8 mouse cellular contexts compared by ENCODE assay signal in genomic region chr2:119327942-119328526, GRCm38 (mm10). TPM values are rescaled to one million over a fixed set of nuclear protein-coding genes. Genes with fewer than 3 reads are reported as not detected.
A peak's percentile ranks its signal among the peaks of the same experiment; 100 is the strongest.
DNase-seq lines count a peak whose midpoint lies in the region; ATAC-seq and TF ChIP-seq lines count a peak whose summit lies in the region.
"Had no signal": no experiment of that assay in that cellular context is flagged by ENCODE, and none has a peak within 500 bp of the region (broad histone marks: within the 10 kb centered on the region; RNA-seq: fewer than 3 reads in every experiment).

No protein-coding gene starts in this region.

- H3K36me3 ChIP-seq in forebrain, embryonic 14.5 days (ENCODE audit: control insufficient read depth, insufficient read depth, low read length) = no peaks in the 10 kb centered on the region
- H3K36me3 ChIP-seq in intestine, embryonic 16.5 days (ENCODE audit: control insufficient read depth, insufficient read depth, low read length) = no peaks in the 10 kb centered on the region

- H3K4me1 ChIP-seq in forebrain, embryonic 14.5 days (ENCODE audit: control insufficient read depth, insufficient read depth, low read length) = peaks cover 25% of the 10 kb centered on the region
- peaks cover 28% of the 10 kb centered on the region for H3K4me1 ChIP-seq in intestine, embryonic 16.5 days (ENCODE audit: control insufficient read depth, insufficient read depth, low read length)
- peaks cover 36% of the 10 kb centered on the region for H3K4me1 ChIP-seq in olfactory bulb, adult 2 months (ENCODE audit: control insufficient read depth, insufficient read depth, low read length)

- WGBS in forebrain, embryonic 14.5 days = 17% methylated on average over 11 of the region's 11 CpGs
- 38% methylated on average over 11 of the region's 11 CpGs for WGBS in intestine, embryonic 16.5 days
- 57% methylated on average over 11 of the region's 11 CpGs for WGBS in olfactory bulb, adult 2 months

- no peak overlapping the region for H3K27ac ChIP-seq in left cerebral cortex, adult 2 months
- H3K27ac ChIP-seq in forebrain, embryonic 14.5 days (ENCODE audit: low read depth, low read length) = no peak overlapping the region
- H3K27ac ChIP-seq in intestine, embryonic 16.5 days (ENCODE audit: low read length) = 0 out of 2 replicates have a peak overlapping the region, but pooled peaks have one; percentile 21
- H3K27ac ChIP-seq in olfactory bulb, adult 2 months (ENCODE audit: insufficient read depth, low read depth, low read length) = no peak overlapping the region

- peaks cover 82% of the 10 kb centered on the region for H3K27me3 ChIP-seq in forebrain, embryonic 14.5 days (replicated peaks; ENCODE audit: control insufficient read depth, insufficient read depth, low read length)
- peaks cover 37% of the 10 kb centered on the region for H3K27me3 ChIP-seq in intestine, embryonic 16.5 days (replicated peaks; ENCODE audit: control insufficient read depth, insufficient read depth, low read length)

- H3K9me3 ChIP-seq in forebrain, embryonic 14.5 days (replicated peaks; ENCODE audit: control insufficient read depth, low read length) = no peaks in the 10 kb centered on the region
- no peaks in the 10 kb centered on the region for H3K9me3 ChIP-seq in intestine, embryonic 16.5 days (ENCODE audit: control insufficient read depth, low read length)

- 0 out of 2 replicates have a peak overlapping the region, but pooled peaks have one; percentile 4 for H3K9ac ChIP-seq in forebrain, embryonic 14.5 days (ENCODE audit: low read length)
- H3K9ac ChIP-seq in intestine, embryonic 16.5 days (ENCODE audit: low read depth, low read length) = 0 out of 2 replicates have a peak overlapping the region, but pooled peaks have one; percentile 30

- DNase-seq in left cerebral cortex, adult 2 months (ENCODE audit: extremely low spot score in 1 of 2, low spot score in 2 of 2) = no peak
- DNase-seq in left cerebral cortex, adult 8-10 months (ENCODE audit: low spot score in 2 of 2) = no peak
- DNase-seq in forebrain, embryonic 14.5 days (ENCODE audit: low spot score) = no peak
- DNase-seq in left cerebral cortex, adult 18-20 months (ENCODE audit: low spot score in 2 of 2) = no peak
- no peak for DNase-seq in Muller cell, postnatal 12 days (ENCODE audit: inconsistent ontology term)
- DNase-seq: layer of hippocampus, adult 9-11 months had no signal

- H3K4me3 ChIP-seq in left cerebral cortex, adult 2 months = peak overlapping the region; percentile 50; the same call in 1 of the 2 replicates
- H3K4me3 ChIP-seq in forebrain, embryonic 14.5 days (ENCODE audit: low read depth, low read length) = no peak overlapping the region
- peak overlapping the region; percentile 63 for H3K4me3 ChIP-seq in intestine, embryonic 16.5 days (ENCODE audit: low read length)
- 0 out of 2 replicates have a peak overlapping the region, but pooled peaks have one; percentile 2 for H3K4me3 ChIP-seq in olfactory bulb, adult 2 months (ENCODE audit: insufficient read depth, low read depth, low read length)

- no peak for ATAC-seq in forebrain, embryonic 14.5 days
- no peak for ATAC-seq in intestine, embryonic 16.5 days

- TF ChIP-seq CTCF in left cerebral cortex, adult 2 months (IDR thresholded peaks at IDR 0.05) = no peak
- no peak for TF ChIP-seq CTCF in olfactory bulb, adult 2 months (IDR thresholded peaks at IDR 0.05; ENCODE audit: insufficient read depth, low read depth, low read length)

- intact Hi-C loops in left cerebral cortex, adult 2 months (cut with DNase I) = no loop called here

- no peak for TF ChIP-seq POLR2A in olfactory bulb, adult 2 months (IDR thresholded peaks at IDR 0.05; ENCODE audit: insufficient read depth, low read depth, low read length)

- H3K4me2 ChIP-seq in forebrain, embryonic 14.5 days (ENCODE audit: low read length) = peak overlapping the region; percentile 4; the same call in 1 of the 2 replicates
- peak overlapping the region; percentile 99 for H3K4me2 ChIP-seq in intestine, embryonic 16.5 days (ENCODE audit: low read depth, low read length)

RNA-seq across cellular contexts. Expression of gene Dll4, which starts 2.5 kb away (rescaled TPM):
- 1 to 10 TPM; 2.3 to 2.4 TPM for total RNA-seq in left cerebral cortex, adult 2 months (2021)
- total RNA-seq in left cerebral cortex, adult 8-10 months (2022) = 1 to 10 TPM; 2.0 to 3.9 (median 3.0) TPM
- 2.9 and 3.8 TPM in 2 replicates for polyA plus RNA-seq in forebrain, embryonic 14.5 days (2014; fragmentation: Nextera tagmentation; extraction: Ambion mirVana)
- 8.4 and 8.7 TPM in 2 replicates for polyA plus RNA-seq in intestine, embryonic 16.5 days (2015; fragmentation: Nextera tagmentation; extraction: Ambion mirVana)
- not detected in 2 replicates for polyA plus RNA-seq in olfactory bulb, adult 2 months (2012; ENCODE audit: insufficient read depth, insufficient read length, low replicate concordance, missing spikeins)
- total RNA-seq in left cerebral cortex, adult 18-20 months (2021) = 1 to 10 TPM; 1.6 to 2.3 TPM

RNA-seq across cellular contexts. Expression of gene Chac1, which starts 23.0 kb away (rescaled TPM):
- total RNA-seq in left cerebral cortex, adult 2 months (2021) = 1 to 10 TPM; 7.5 to 8.7 TPM
- 10 to 100 TPM in 1 of 4 experiments, 1 to 10 TPM in 3; 6.9 to 10.9 (median 8.1) TPM for total RNA-seq in left cerebral cortex, adult 8-10 months (2022)
- polyA plus RNA-seq in forebrain, embryonic 14.5 days (2014; fragmentation: Nextera tagmentation; extraction: Ambion mirVana) = 3.5 and 3.8 TPM in 2 replicates
- polyA plus RNA-seq in intestine, embryonic 16.5 days (2015; fragmentation: Nextera tagmentation; extraction: Ambion mirVana) = 2.7 and 6.0 TPM in 2 replicates
- polyA plus RNA-seq in olfactory bulb, adult 2 months (2012; ENCODE audit: insufficient read depth, insufficient read length, low replicate concordance, missing spikeins) = not detected in 2 replicates
- total RNA-seq in left cerebral cortex, adult 18-20 months (2021) = 1 to 10 TPM; 7.7 to 9.2 TPM

RNA-seq across cellular contexts. Expression of gene Vps18, which starts 39.5 kb away (rescaled TPM):
- 10 to 100 TPM; 47.2 to 50.8 TPM for total RNA-seq in left cerebral cortex, adult 2 months (2021)
- total RNA-seq in left cerebral cortex, adult 8-10 months (2022) = 10 to 100 TPM; 46.8 to 52.2 (median 49.4) TPM
- 12.0 and 19.9 TPM in 2 replicates for polyA plus RNA-seq in forebrain, embryonic 14.5 days (2014; fragmentation: Nextera tagmentation; extraction: Ambion mirVana)
- polyA plus RNA-seq in intestine, embryonic 16.5 days (2015; fragmentation: Nextera tagmentation; extraction: Ambion mirVana) = 25.5 and 29.6 TPM in 2 replicates
- polyA plus RNA-seq in olfactory bulb, adult 2 months (2012; ENCODE audit: insufficient read depth, insufficient read length, low replicate concordance, missing spikeins) = not detected in 2 replicates
- total RNA-seq in left cerebral cortex, adult 18-20 months (2021) = 10 to 100 TPM; 50.6 to 51.2 TPM

RNA-seq across cellular contexts. Expression of gene Rhov, which starts 57.0 kb away (rescaled TPM):
- total RNA-seq in left cerebral cortex, adult 2 months (2021) = 10 to 100 TPM in 1 of 2 experiments, 1 to 10 TPM in 1; 9.8 to 11.1 TPM
- total RNA-seq in left cerebral cortex, adult 8-10 months (2022) = 10 to 100 TPM; 11.1 to 12.5 (median 11.7) TPM
- polyA plus RNA-seq in forebrain, embryonic 14.5 days (2014; fragmentation: Nextera tagmentation; extraction: Ambion mirVana) = 8.5 and 12.7 TPM in 2 replicates
- polyA plus RNA-seq in intestine, embryonic 16.5 days (2015; fragmentation: Nextera tagmentation; extraction: Ambion mirVana) = 3.9 and 4.1 TPM in 2 replicates
- not detected in 2 replicates for polyA plus RNA-seq in olfactory bulb, adult 2 months (2012; ENCODE audit: insufficient read depth, insufficient read length, low replicate concordance, missing spikeins)
- total RNA-seq in left cerebral cortex, adult 18-20 months (2021) = 10 to 100 TPM; 11.6 to 11.8 TPM
